Mouse (Mus musculus) heart, adult 2 months (tissue): ENCODE measurements at regions not wholly inside any gene's neighbourhood (a gene's known extent, or its start where the extent isn't known, plus 50 kb on each side); places are given as distances from the start of the nearest gene placed in this dataset.

Experiments
- CTCF ChIP-seq: fragments of 200-600 bp; IDR thresholded peaks from 2 replicates; pipeline ENCODE4 v1.8.1; 2022; ENCODE audit warnings: antibody characterized with exemption, mild to moderate bottlenecking, moderate library complexity
- EP300 ChIP-seq: fragments of 200-500 bp; IDR thresholded peaks from 2 replicates; pipeline ENCODE4 v1.6.1; 2011; ENCODE audit warnings: low read depth, low read length, control low read depth; ENCODE audit not compliant: insufficient read depth

DNA sequence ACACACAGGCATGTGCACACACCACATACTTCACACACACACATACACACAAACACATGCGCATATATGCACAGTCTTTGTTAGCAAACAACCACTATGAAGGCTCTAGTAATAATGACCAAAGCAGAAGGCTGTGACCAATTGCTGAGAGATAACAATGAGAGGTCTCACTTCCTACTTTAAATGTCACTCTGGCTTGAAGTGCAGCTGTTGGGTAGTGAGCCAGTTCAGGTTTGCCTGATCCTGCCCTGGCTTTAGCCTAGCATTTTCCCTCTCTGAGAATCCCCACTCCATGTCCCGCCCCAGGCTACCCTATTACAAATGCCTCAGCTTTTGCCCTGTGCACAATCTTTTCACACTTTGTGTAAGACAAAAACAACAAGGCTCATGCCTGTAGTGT lies 378.7 kb downstream of the Setd4 start:
- no peak for TF ChIP-seq EP300
- no peak for TF ChIP-seq CTCF
